Mouse (Mus musculus) heart, postnatal 0 days (tissue): ENCODE data around the gene Gnmt. TPM values are rescaled to one million over a fixed set of nuclear protein-coding genes. Genes with fewer than 3 reads are reported as not detected.
A peak's percentile ranks its signal among the peaks of the same experiment; 100 is the strongest.

Experiments
- ATAC-seq: fragments of 200-750 bp; cut with Nextera tagmentation; 2 replicates; pipeline ENCODE4 v1.8.0; 2017; ENCODE audit warnings: low read depth, moderate number of reproducible peaks, moderate library complexity; ENCODE audit not compliant: insufficient read depth
- DNase-seq: peaks from one replicate; pipeline ENCODE4 v3.0.0-alpha.2; 2016; ENCODE audit warnings: low spot score
- H3K27ac ChIP-seq: fragments of 300-500 bp; sonication (generic); 2 replicates; pipeline ENCODE4 v1.5.1; 2014; ENCODE audit warnings: low read depth, mild to moderate bottlenecking
- H3K27me3 ChIP-seq: fragments of 300-500 bp; sonication (generic); 2 replicates; pipeline ENCODE4 v1.6.1; 2014; ENCODE audit warnings: low read length, mixed read lengths; ENCODE audit not compliant: control insufficient read depth, insufficient read depth
- H3K36me3 ChIP-seq: fragments of 300-500 bp; sonication (generic); replicated peaks from 2 replicates; pipeline ENCODE4 v1.6.1; 2014; ENCODE audit warnings: low read length, mixed read lengths; ENCODE audit not compliant: control insufficient read depth, insufficient read depth
- H3K4me1 ChIP-seq: fragments of 300-500 bp; sonication (generic); 2 replicates; pipeline ENCODE4 v1.6.1; 2014; ENCODE audit warnings: antibody characterized with exemption; ENCODE audit not compliant: control insufficient read depth, insufficient read depth
- H3K4me2 ChIP-seq: fragments of 300-500 bp; sonication (generic); 2 replicates; pipeline ENCODE4 v1.6.1; 2014; ENCODE audit warnings: low read depth, mild to moderate bottlenecking, low read length, moderate library complexity
- H3K4me3 ChIP-seq: fragments of 300-500 bp; sonication (generic); 2 replicates; pipeline ENCODE4 v1.5.1; 2014; ENCODE audit warnings: low read depth, low read length
- H3K9ac ChIP-seq: fragments of 300-500 bp; sonication (generic); replicated peaks from 2 replicates; pipeline ENCODE4 v1.6.1; 2014; ENCODE audit warnings: low read depth, low read length, mixed read lengths
- H3K9me3 ChIP-seq: fragments of 300-500 bp; sonication (generic); replicated peaks from 2 replicates; pipeline ENCODE4 v1.6.1; 2016; ENCODE audit warnings: low read length; ENCODE audit not compliant: control insufficient read depth
- CTCF ChIP-seq: IDR thresholded peaks from 2 replicates; pipeline ENCODE4 v1.5.1; 2016; ENCODE audit warnings: antibody characterized with exemption, control low read depth, low read depth
- EP300 ChIP-seq: IDR thresholded peaks from 2 replicates; pipeline ENCODE4 v1.6.1; 2016; ENCODE audit warnings: antibody characterized with exemption, low read depth
- WGBS: fragments of 180-500 bp; shearing (Covaris S2); extraction: QIAGEN DNeasy Blood & Tissue Kit; methylation state at CpG from one replicate; pipeline ENCODE4 v1.1.7; 2014; 5-methylcytosine and 5-hydroxymethylcytosine counted together
- polyA plus RNA-seq: library from polyadenylated mRNA; unstranded; fragments of >200 nt; fragmentation: Nextera tagmentation; extraction: Ambion mirVana; gene quantifications from 2 replicates; pipeline ENCODE4 v1.2.1, GENCODE M21; 2015
- total RNA-seq: library from RNA; depleted of rRNA; stranded (reverse); fragments of >200 nt; gene quantifications from 2 replicates; pipeline ENCODE4 v1.2.3, GENCODE M21; 2014; ENCODE audit warnings: low replicate concordance; rRNA removed

Gnmt gene
- total and polyA plus RNA-seq, 2 experiments from 2014 or later, result 2.7 to 2.8 TPM

GRCm38 (mm10) chr17:46681466-46682118, 47.4 kb downstream of the Gnmt start:
- peaks cover 14% of the 10 kb centered on the region for H3K4me1 ChIP-seq
- peak overlapping the region; percentile 92 for H3K4me3 ChIP-seq
- TF ChIP-seq EP300, result no peak
- no peak for TF ChIP-seq CTCF
- H3K27me3 ChIP-seq, result no peaks in the 10 kb centered on the region
- H3K9ac ChIP-seq, result peak overlapping the region; percentile 67
- H3K27ac ChIP-seq, result 0 out of 2 replicates have a peak overlapping the region, but pooled peaks have one; percentile 47
- peaks cover 49% of the 10 kb centered on the region for H3K36me3 ChIP-seq
- ATAC-seq (no peak), DNase-seq (no peak)
- H3K4me2 ChIP-seq, result peak overlapping the region; percentile 95
- H3K9me3 ChIP-seq, result no peaks in the 10 kb centered on the region
- WGBS, result 22% methylated on average over 12 of the region's 12 CpGs

GRCm38 (mm10) chr17:46680760-46681373, 48.1 kb downstream of the Gnmt start, which contains the start of gene Klhdc3:
Klhdc3 (minus strand) TSS chr17:46680914.
- peak; percentile 96 for ATAC-seq
- H3K4me3 ChIP-seq, result peak within 1 kb of the TSS; percentile 92
- H3K9me3 ChIP-seq, result no peaks in the 10 kb centered on the region
- peaks cover 49% of the 10 kb centered on the region for H3K36me3 ChIP-seq
- H3K9ac ChIP-seq, result peak within 1 kb of the TSS; percentile 69
- H3K4me1 ChIP-seq, result peaks cover 14% of the 10 kb centered on the region
- H3K27ac ChIP-seq, result peak within 1 kb of the TSS; percentile 87
- peak within 1 kb of the TSS; percentile 95 for H3K4me2 ChIP-seq
- WGBS, result under 1% methylated on average over 49 of the region's 49 CpGs
- H3K27me3 ChIP-seq, result no peaks in the 10 kb centered on the region
- DNase-seq, result peak; percentile 99
- TF ChIP-seq CTCF (no peak), EP300 (peak; percentile 55; the same call in 1 of the 2 replicates)

GRCm38 (mm10) chr17:46679843-46680759, 48.9 kb downstream of the Gnmt start:
- TF ChIP-seq EP300 (no peak), CTCF (peak; percentile 18; the same call in 1 of the 2 replicates)
- WGBS, result 1% methylated on average over 34 of the region's 34 CpGs
- no peaks in the 10 kb centered on the region for H3K27me3 ChIP-seq
- H3K9ac ChIP-seq, result peak overlapping the region; percentile 69
- peaks cover 49% of the 10 kb centered on the region for H3K36me3 ChIP-seq
- no peaks in the 10 kb centered on the region for H3K9me3 ChIP-seq
- peak overlapping the region; percentile 87 for H3K27ac ChIP-seq
- peak overlapping the region; percentile 92 for H3K4me3 ChIP-seq
- peak; percentile 6 for ATAC-seq
- peak overlapping the region; percentile 95 for H3K4me2 ChIP-seq
- H3K4me1 ChIP-seq, result peaks cover 14% of the 10 kb centered on the region
- DNase-seq, result peak; percentile 63

- TF ChIP-seq EP300 (no peak), CTCF (no peak)
- peak; percentile 3; the same call in 1 of the 2 replicates for ATAC-seq
- H3K27ac ChIP-seq, result peak overlapping the region; percentile 87
- WGBS, result 19% methylated on average over 9 of the region's 9 CpGs
- H3K9me3 ChIP-seq, result no peaks in the 10 kb centered on the region
- peaks cover 40% of the 10 kb centered on the region for H3K36me3 ChIP-seq
- H3K4me3 ChIP-seq, result peak overlapping the region; percentile 92
- no peaks in the 10 kb centered on the region for H3K27me3 ChIP-seq
- peak overlapping the region; percentile 69 for H3K9ac ChIP-seq
- peak; percentile 46 for DNase-seq
- peak overlapping the region; percentile 95 for H3K4me2 ChIP-seq
- H3K4me1 ChIP-seq, result peaks cover 18% of the 10 kb centered on the region
Measured at GRCm38 (mm10) chr17:46678911-46679310, 50.1 kb downstream of the Gnmt start.

- Histone ChIP-seq H3K36me3 (peaks cover 35% of the 10 kb centered on the region), H3K4me1 (peaks cover 20% of the 10 kb centered on the region), H3K27me3 (no peaks in the 10 kb centered on the region), H3K4me2 (peak within 1 kb of the TSS; percentile 95), H3K27ac (peak within 1 kb of the TSS; percentile 87), H3K9me3 (no peaks in the 10 kb centered on the region), H3K4me3 (peak within 1 kb of the TSS; percentile 92), H3K9ac (peak within 1 kb of the TSS; percentile 69)
- no peak for DNase-seq
- WGBS, result 67% methylated on average over 8 of the region's 9 CpGs
- ATAC-seq, result no peak
- no peak for TF ChIP-seq CTCF
- TF ChIP-seq EP300, result no peak
Measured at GRCm38 (mm10) chr17:46678416-46678815, 50.6 kb downstream of the Gnmt start, which contains the start of gene Mea1. Mea1 (plus strand) TSS chr17:46678793.

Other genes with a start within 250 kb of the Gnmt start
- gene Ttbk1, start 241.5 kb downstream of the Gnmt start, total RNA-seq, result 0.31 and 0.80 TPM in 2 replicates
- gene Ttbk1, start 241.5 kb downstream of the Gnmt start, polyA plus RNA-seq, result 0.04 TPM in 2 replicates
- 7.0 and 16.0 TPM in 2 replicates for gene Dnph1, start 232.5 kb downstream of the Gnmt start, total RNA-seq
- 9.1 and 10.0 TPM in 2 replicates for gene Dnph1, start 232.5 kb downstream of the Gnmt start, polyA plus RNA-seq
- gene Cul9, start 182.8 kb downstream of the Gnmt start, total RNA-seq, result 12.7 and 20.3 TPM in 2 replicates
- 4.9 and 6.1 TPM in 2 replicates for gene Cul9, start 182.8 kb downstream of the Gnmt start, polyA plus RNA-seq
- 192 and 271 TPM in 2 replicates for gene Srf, start 173.0 kb downstream of the Gnmt start, total RNA-seq
- gene Srf, start 173.0 kb downstream of the Gnmt start, polyA plus RNA-seq, result 6.4 and 8.8 TPM in 2 replicates
- 57.9 and 70.4 TPM in 2 replicates for gene Ptk7, start 99.7 kb downstream of the Gnmt start, total RNA-seq
- 16.9 and 17.2 TPM in 2 replicates for gene Ptk7, start 99.7 kb downstream of the Gnmt start, polyA plus RNA-seq
- 26.2 and 29.0 TPM in 2 replicates for gene Klc4, start 83.1 kb downstream of the Gnmt start, total RNA-seq
- 25.1 and 28.8 TPM in 2 replicates for gene Klc4, start 83.1 kb downstream of the Gnmt start, polyA plus RNA-seq
- 96.7 and 116 TPM in 2 replicates for gene Mrpl2, start 82.9 kb downstream of the Gnmt start, total RNA-seq
- 152 and 158 TPM in 2 replicates for gene Mrpl2, start 82.9 kb downstream of the Gnmt start, polyA plus RNA-seq
- gene Cul7, start 78.8 kb downstream of the Gnmt start, total RNA-seq, result 92.7 and 95.5 TPM in 2 replicates
- gene Cul7, start 78.8 kb downstream of the Gnmt start, polyA plus RNA-seq, result 18.6 and 20.6 TPM in 2 replicates
- gene Rrp36, start 54.8 kb downstream of the Gnmt start, total RNA-seq, result 15.5 and 18.8 TPM in 2 replicates
- 26.6 and 29.7 TPM in 2 replicates for gene Rrp36, start 54.8 kb downstream of the Gnmt start, polyA plus RNA-seq
- 40.2 and 44.0 TPM in 2 replicates for gene Mea1, start 50.4 kb downstream of the Gnmt start, total RNA-seq
- gene Mea1, start 50.4 kb downstream of the Gnmt start, polyA plus RNA-seq, result 101 and 114 TPM in 2 replicates
- 117 and 133 TPM in 2 replicates for gene Klhdc3, start 48.3 kb downstream of the Gnmt start, total RNA-seq
- gene Klhdc3, start 48.3 kb downstream of the Gnmt start, polyA plus RNA-seq, result 175 and 178 TPM in 2 replicates
- 46.3 and 46.6 TPM in 2 replicates for gene Ppp2r5d, start 24.1 kb downstream of the Gnmt start, total RNA-seq
- 25.2 and 27.1 TPM in 2 replicates for gene Ppp2r5d, start 24.1 kb downstream of the Gnmt start, polyA plus RNA-seq
- 22.2 and 22.7 TPM in 2 replicates for gene Pex6, start 17.7 kb downstream of the Gnmt start, total RNA-seq
- 6.5 and 8.8 TPM in 2 replicates for gene Pex6, start 17.7 kb downstream of the Gnmt start, polyA plus RNA-seq
- gene Cnpy3, start 23.0 kb upstream of the Gnmt start, total RNA-seq, result 37.9 and 44.5 TPM in 2 replicates
- 27.7 and 29.0 TPM in 2 replicates for gene Cnpy3, start 23.0 kb upstream of the Gnmt start, polyA plus RNA-seq
- 0.27 TPM in 1 of 2 replicates, not detected in the other for gene Ptcra, start 34.5 kb upstream of the Gnmt start, total RNA-seq
- gene Ptcra, start 34.5 kb upstream of the Gnmt start, polyA plus RNA-seq, result not detected in 2 replicates
- gene 2310039H08Rik, start 43.5 kb upstream of the Gnmt start, total RNA-seq, result 75.6 and 80.4 TPM in 2 replicates
- gene 2310039H08Rik, start 43.5 kb upstream of the Gnmt start, polyA plus RNA-seq, result 74.9 and 76.4 TPM in 2 replicates
- 34.6 and 44.3 TPM in 2 replicates for gene Rpl7l1, start 53.5 kb upstream of the Gnmt start, total RNA-seq
- gene Rpl7l1, start 53.5 kb upstream of the Gnmt start, polyA plus RNA-seq, result 72.9 and 77.7 TPM in 2 replicates
- 3.6 and 17.2 TPM in 2 replicates for gene Bicral, start 129.3 kb upstream of the Gnmt start, total RNA-seq
- 1.8 and 2.3 TPM in 2 replicates for gene Bicral, start 129.3 kb upstream of the Gnmt start, polyA plus RNA-seq
- 37.8 and 44.8 TPM in 2 replicates for gene Tbcc, start 161.5 kb upstream of the Gnmt start, total RNA-seq
- gene Tbcc, start 161.5 kb upstream of the Gnmt start, polyA plus RNA-seq, result 43.6 and 43.7 TPM in 2 replicates
- not detected in 2 replicates for gene Prph2, start 181.3 kb upstream of the Gnmt start, total RNA-seq
- gene Prph2, start 181.3 kb upstream of the Gnmt start, polyA plus RNA-seq, result not detected in 2 replicates